Mouse (Mus musculus): ENCODE measurements around the gene Bst1. TPM values are rescaled to one million over a fixed set of nuclear protein-coding genes. Genes with fewer than 3 reads are reported as not detected.

Bst1 gene
- total RNA-seq, 1 experiment from 2014 or later: 3.8 TPM

- peak; percentile 80 for ATAC-seq (replicated peaks; ENCODE audit: insufficient number of reproducible peaks, low FRiP score, low TSS enrichment, poor library complexity, severe bottlenecking)
These were observed 10.7 kb upstream of the Bst1 start for GRCm38 (mm10) chr5:43807744-43808696.

GRCm38 (mm10) chr5:43810427-43811062 is 8.1 kb upstream of the Bst1 start:
- ATAC-seq (replicated peaks; ENCODE audit: insufficient number of reproducible peaks, low FRiP score, low TSS enrichment, poor library complexity, severe bottlenecking): no peak

- ATAC-seq (replicated peaks; ENCODE audit: insufficient number of reproducible peaks, low FRiP score, low TSS enrichment, poor library complexity, severe bottlenecking): no peak
These were observed 4.1 kb upstream of the Bst1 start for GRCm38 (mm10) chr5:43814536-43814935.

GRCm38 (mm10) chr5:43815769-43816168 is 2.9 kb upstream of the Bst1 start:
- ATAC-seq (replicated peaks; ENCODE audit: insufficient number of reproducible peaks, low FRiP score, low TSS enrichment, poor library complexity, severe bottlenecking): no peak

GRCm38 (mm10) chr5:43820785-43821184 is 2.1 kb downstream of the Bst1 start:
- no peak for ATAC-seq (replicated peaks; ENCODE audit: insufficient number of reproducible peaks, low FRiP score, low TSS enrichment, poor library complexity, severe bottlenecking)

GRCm38 (mm10) chr5:43821538-43821937 is 2.9 kb downstream of the Bst1 start, which contains the start of gene Fbxl5:
Gene Fbxl5, minus strand, starts transcription at chr5:43821638.
- ATAC-seq (replicated peaks; ENCODE audit: insufficient number of reproducible peaks, low FRiP score, low TSS enrichment, poor library complexity, severe bottlenecking): no peak

- no peak for ATAC-seq (replicated peaks; ENCODE audit: insufficient number of reproducible peaks, low FRiP score, low TSS enrichment, poor library complexity, severe bottlenecking)
These were observed 3.5 kb downstream of the Bst1 start for GRCm38 (mm10) chr5:43822199-43822598.

- no peak for ATAC-seq (replicated peaks; ENCODE audit: insufficient number of reproducible peaks, low FRiP score, low TSS enrichment, poor library complexity, severe bottlenecking)
These were observed 4.1 kb downstream of the Bst1 start for GRCm38 (mm10) chr5:43822824-43823223.

- ATAC-seq (replicated peaks; ENCODE audit: insufficient number of reproducible peaks, low FRiP score, low TSS enrichment, poor library complexity, severe bottlenecking): peak; percentile 67
These were observed 5.9 kb downstream of the Bst1 start for GRCm38 (mm10) chr5:43824580-43824979.

- 0 out of 2 replicates have a peak, but pooled peaks have one; percentile 37 for ATAC-seq (replicated peaks; ENCODE audit: insufficient number of reproducible peaks, low FRiP score, low TSS enrichment, poor library complexity, severe bottlenecking)
These were observed 8.2 kb downstream of the Bst1 start for GRCm38 (mm10) chr5:43826883-43827282.

- ATAC-seq (replicated peaks; ENCODE audit: insufficient number of reproducible peaks, low FRiP score, low TSS enrichment, poor library complexity, severe bottlenecking): no peak
These were observed 8.7 kb downstream of the Bst1 start for GRCm38 (mm10) chr5:43827366-43827765.

- ATAC-seq (replicated peaks; ENCODE audit: insufficient number of reproducible peaks, low FRiP score, low TSS enrichment, poor library complexity, severe bottlenecking): no peak
These were observed 17.9 kb downstream of the Bst1 start for GRCm38 (mm10) chr5:43836590-43836989.

- peak; percentile 53; the same call in 1 of the 2 replicates for ATAC-seq (replicated peaks; ENCODE audit: insufficient number of reproducible peaks, low FRiP score, low TSS enrichment, poor library complexity, severe bottlenecking)
These were observed 18.7 kb downstream of the Bst1 start for GRCm38 (mm10) chr5:43837372-43837771.

GRCm38 (mm10) chr5:43841144-43842010 is 22.7 kb downstream of the Bst1 start:
- ATAC-seq (replicated peaks; ENCODE audit: insufficient number of reproducible peaks, low FRiP score, low TSS enrichment, poor library complexity, severe bottlenecking): peak; percentile 81

GRCm38 (mm10) chr5:43842011-43842285 is 23.3 kb downstream of the Bst1 start:
- ATAC-seq (replicated peaks; ENCODE audit: insufficient number of reproducible peaks, low FRiP score, low TSS enrichment, poor library complexity, severe bottlenecking): no peak

- no peak for ATAC-seq (replicated peaks; ENCODE audit: insufficient number of reproducible peaks, low FRiP score, low TSS enrichment, poor library complexity, severe bottlenecking)
These were observed 24.0 kb downstream of the Bst1 start for GRCm38 (mm10) chr5:43842576-43843155.

- ATAC-seq (replicated peaks; ENCODE audit: insufficient number of reproducible peaks, low FRiP score, low TSS enrichment, poor library complexity, severe bottlenecking): no peak
These were observed 26.4 kb downstream of the Bst1 start for GRCm38 (mm10) chr5:43845083-43845482.

GRCm38 (mm10) chr5:43845646-43846045 is 27.0 kb downstream of the Bst1 start:
- ATAC-seq (replicated peaks; ENCODE audit: insufficient number of reproducible peaks, low FRiP score, low TSS enrichment, poor library complexity, severe bottlenecking): no peak

GRCm38 (mm10) chr5:43846227-43846626 is 27.5 kb downstream of the Bst1 start:
- ATAC-seq (replicated peaks; ENCODE audit: insufficient number of reproducible peaks, low FRiP score, low TSS enrichment, poor library complexity, severe bottlenecking): no peak
